Mouse (Mus musculus) adrenal gland, postnatal 0 days (tissue): ENCODE data around the gene Gm45521. TPM values are rescaled to one million over a fixed set of nuclear protein-coding genes. Genes with fewer than 3 reads are reported as not detected.

Experiments used
- polyA plus RNA-seq: library from polyadenylated mRNA; unstranded; fragments of >200 nt; fragmentation: Nextera tagmentation; extraction: Ambion mirVana; gene quantifications from 2 replicates; pipeline ENCODE4 v1.2.1, GENCODE M21; 2015

Gene Gm45521
- polyA plus RNA-seq: not detected in 2 replicates

GRCm38 (mm10) chr14:7957049-7957448 lies at the start of gene Gm45521:
Gene Gm45521, plus strand, starts transcription at chr14:7957288.

GRCm38 (mm10) chr14:7994271-7994767 lies 37.2 kb downstream of the Gm45521 start, which contains the start of gene Dnase1l3:
Gene Dnase1l3, minus strand, starts transcription at chr14:7994573.

GRCm38 (mm10) chr14:8002432-8003092 lies 45.5 kb downstream of the Gm45521 start, which contains the start of gene Abhd6:
Gene Abhd6, plus strand, starts transcription at chr14:8002902.

Other genes with a start within 250 kb of the Gm45521 start
- not detected in 2 replicates for gene Gm26661, start 165.7 kb upstream of the Gm45521 start, polyA plus RNA-seq
- 6.7 and 8.1 TPM in 2 replicates for gene Flnb, start 139.3 kb upstream of the Gm45521 start, polyA plus RNA-seq
- gene Dnase1l3, start 37.3 kb downstream of the Gm45521 start, polyA plus RNA-seq: 0.83 and 1.1 TPM in 2 replicates
- gene Abhd6, start 45.6 kb downstream of the Gm45521 start, polyA plus RNA-seq: 50.3 and 90.8 TPM in 2 replicates
- 45.8 and 50.3 TPM in 2 replicates for gene Rpp14, start 123.1 kb downstream of the Gm45521 start, polyA plus RNA-seq
- gene Pxk, start 140.9 kb downstream of the Gm45521 start, polyA plus RNA-seq: 31.8 and 44.3 TPM in 2 replicates
- gene Pdhb, start 215.7 kb downstream of the Gm45521 start, polyA plus RNA-seq: 206 and 257 TPM in 2 replicates